Mouse (Mus musculus): ENCODE results near the gene Foxo3.

The Foxo3 gene

GRCm38 (mm10) chr10:42276507-42277345, at the start of gene Foxo3:
TSS of gene Foxo3 (minus strand) at chr10:42276755.
- DNase-seq (ENCODE audit: low spot score) = peak; percentile 89

GRCm38 (mm10) chr10:42325305-42325704, 48.8 kb upstream of the Foxo3 start:
- no peak for DNase-seq (ENCODE audit: low spot score)

GRCm38 (mm10) chr10:42323978-42324377, 47.4 kb upstream of the Foxo3 start:
- no peak for DNase-seq (ENCODE audit: low spot score)

DNA sequence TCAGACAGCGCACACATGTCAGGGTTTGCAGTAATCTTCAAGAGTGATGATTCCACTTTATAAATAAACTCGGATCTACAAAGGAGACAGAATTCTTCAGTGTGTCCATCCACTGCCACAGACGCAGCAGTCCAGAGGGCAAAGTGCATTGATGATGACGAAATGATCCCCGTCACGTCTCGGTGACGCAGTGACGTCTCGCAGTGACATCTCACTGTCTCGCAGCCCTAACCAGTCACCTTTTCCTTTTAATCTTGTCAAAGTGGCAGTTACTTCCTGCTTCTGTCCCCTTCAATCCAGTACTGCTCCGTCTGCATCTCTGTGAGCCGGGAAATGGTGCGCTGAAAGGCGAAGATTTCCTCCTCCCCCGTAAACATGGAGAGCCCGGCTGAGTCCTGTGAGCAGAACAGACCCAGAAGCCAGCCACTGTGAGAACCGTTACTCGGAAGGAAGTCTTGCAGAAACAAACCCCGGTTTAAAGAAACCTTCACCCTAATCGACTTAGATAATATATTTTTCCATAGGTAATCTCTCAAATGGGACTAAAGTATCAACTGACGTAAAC, 36.7 kb upstream of the Foxo3 start:
- DNase-seq (ENCODE audit: low spot score) = no peak

DNA sequence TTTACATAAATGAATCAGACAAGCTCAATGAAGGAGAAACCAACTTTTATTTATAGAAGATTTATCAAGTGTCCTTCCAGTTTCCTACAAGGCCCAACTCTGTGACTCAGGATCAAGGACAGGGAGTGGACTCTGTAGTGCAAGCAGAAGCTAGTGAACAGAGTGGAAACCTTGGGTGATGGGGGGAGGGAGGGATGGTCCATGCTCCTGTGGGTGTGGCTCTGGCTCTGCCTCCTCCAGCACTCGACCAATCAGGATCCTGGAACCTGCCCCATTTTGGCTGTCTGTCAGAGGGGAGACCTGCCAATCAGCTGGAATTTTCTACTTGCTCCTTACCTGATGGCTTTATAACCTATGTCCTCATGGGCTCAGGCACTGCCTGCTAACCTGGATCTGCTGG, 36.0 kb upstream of the Foxo3 start:
- peak; percentile 44 for DNase-seq (ENCODE audit: low spot score)

- no peak for DNase-seq (ENCODE audit: low spot score)
Observed at GRCm38 (mm10) chr10:42308687-42308987, 32.1 kb upstream of the Foxo3 start.

DNA sequence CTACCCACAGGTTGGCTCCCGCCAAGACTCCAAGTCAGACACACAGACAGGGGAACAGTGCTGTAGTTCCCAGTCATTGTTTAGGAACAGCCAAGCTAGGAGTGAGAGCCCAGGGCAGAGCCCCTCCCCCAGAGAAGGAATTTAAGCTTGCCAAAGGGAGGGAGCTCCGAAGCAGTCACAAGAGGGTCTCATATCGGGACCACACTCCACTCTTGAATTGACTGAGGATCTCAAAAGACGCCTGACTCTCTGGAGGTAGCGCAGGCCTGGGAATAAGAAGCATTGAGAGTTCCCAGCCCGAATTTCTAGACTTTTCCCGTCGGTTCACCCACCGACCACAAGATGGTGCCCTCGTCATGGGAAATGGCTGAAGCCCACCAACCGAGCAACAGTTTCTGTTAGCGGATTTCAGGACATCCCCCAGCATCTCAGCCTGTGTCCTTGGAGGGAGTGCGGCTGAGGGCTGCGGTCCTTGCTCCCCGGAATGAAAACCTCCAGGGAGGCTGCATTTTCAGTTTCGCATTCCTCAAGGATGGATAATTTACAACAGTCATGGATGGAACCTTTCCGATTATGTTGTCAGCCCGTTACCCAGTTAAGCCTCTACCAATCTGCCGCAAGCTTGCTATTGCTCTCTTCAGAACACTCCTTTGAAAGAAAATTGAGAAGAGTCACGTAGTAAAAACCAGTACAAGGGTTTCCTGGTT, 31.6 kb upstream of the Foxo3 start:
- DNase-seq (ENCODE audit: low spot score) = peak; percentile 79

- DNase-seq (ENCODE audit: low spot score) = no peak
Observed at GRCm38 (mm10) chr10:42306422-42306821, 29.9 kb upstream of the Foxo3 start.

DNA sequence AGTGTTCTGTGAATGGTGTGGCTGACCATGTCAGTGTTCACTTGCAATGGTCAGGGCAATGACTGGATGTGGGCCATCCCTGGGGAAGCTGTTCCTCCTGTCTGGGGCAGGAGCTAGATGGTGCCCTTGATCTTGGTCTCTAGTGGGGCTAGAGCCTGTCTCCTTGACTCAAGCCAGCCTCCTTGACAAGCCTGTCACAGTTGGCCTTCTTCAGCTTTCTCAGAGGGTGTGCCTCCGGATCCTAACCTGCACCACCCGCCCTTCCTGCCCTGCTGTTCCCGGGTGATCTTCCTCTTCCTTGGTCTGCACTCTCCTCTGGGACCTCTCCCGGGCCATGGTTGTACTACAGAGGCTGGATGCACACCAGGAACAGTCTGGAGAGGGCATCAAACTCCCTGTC, 24.2 kb upstream of the Foxo3 start:
- DNase-seq (ENCODE audit: low spot score) = no peak

- no peak for DNase-seq (ENCODE audit: low spot score)
Observed at GRCm38 (mm10) chr10:42299967-42300366, 23.4 kb upstream of the Foxo3 start.

GRCm38 (mm10) chr10:42299426-42299825, 22.9 kb upstream of the Foxo3 start:
- no peak for DNase-seq (ENCODE audit: low spot score)

DNA sequence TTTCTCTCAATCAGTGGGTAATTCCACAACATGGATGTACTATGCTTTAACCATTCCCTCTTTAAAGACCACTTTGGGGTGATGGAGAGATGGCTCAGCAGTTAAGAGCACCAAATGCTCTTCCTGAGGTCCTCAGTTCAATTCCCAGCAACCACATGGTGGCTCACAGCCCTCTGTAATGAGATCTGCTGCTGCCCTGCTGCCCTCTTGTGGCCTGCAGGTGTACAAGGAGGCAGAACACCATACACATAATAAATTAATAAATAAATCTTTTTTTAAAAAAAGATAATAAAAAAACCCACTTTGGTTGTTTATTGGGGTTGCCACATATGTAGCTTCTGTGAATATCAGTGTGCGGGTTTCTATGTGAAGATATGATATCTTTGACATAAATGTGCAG, 21.4 kb upstream of the Foxo3 start:
- no peak for DNase-seq (ENCODE audit: low spot score)

GRCm38 (mm10) chr10:42297109-42297508, 20.6 kb upstream of the Foxo3 start:
- DNase-seq (ENCODE audit: low spot score) = no peak

DNA sequence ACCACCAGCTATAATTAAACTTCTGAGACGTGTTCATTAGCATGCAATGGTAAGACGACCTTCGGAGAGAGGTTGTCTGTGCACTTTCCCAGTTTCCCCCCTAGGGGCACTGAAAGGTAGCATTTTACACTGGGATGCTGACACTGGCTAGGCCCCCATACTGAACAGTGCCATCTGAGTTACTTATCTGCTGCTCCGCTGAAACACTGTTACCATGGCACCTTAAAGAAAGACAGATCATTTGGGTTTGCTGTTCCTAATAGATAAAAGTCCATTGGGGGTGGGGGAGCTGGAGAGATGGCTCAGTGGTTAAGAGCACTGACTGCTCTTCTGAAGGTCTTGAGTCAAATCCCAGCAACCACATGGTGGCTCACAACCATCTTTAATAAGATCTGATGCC, 20.0 kb upstream of the Foxo3 start:
- no peak for DNase-seq (ENCODE audit: low spot score)

DNA sequence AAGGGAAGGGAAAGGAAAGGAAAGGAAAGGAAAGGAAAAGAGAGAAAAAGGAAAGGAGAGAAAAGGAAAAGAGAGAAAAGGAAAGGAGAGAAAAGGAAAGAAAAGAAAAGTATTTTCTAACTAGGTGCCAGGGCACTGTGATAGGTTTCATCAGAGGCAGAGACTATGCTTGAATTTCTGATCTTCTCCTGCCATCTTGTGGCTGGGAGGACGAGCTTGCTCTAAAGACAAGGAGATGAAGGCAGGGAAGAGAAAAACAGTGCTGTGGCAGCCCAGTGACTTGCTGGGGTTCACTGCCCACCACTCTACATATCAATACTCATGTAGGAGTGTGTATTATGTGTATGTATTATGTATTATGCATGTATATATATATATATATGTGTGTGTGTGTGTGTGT, 18.5 kb upstream of the Foxo3 start:
- no peak for DNase-seq (ENCODE audit: low spot score)

- no peak for DNase-seq (ENCODE audit: low spot score)
Observed at GRCm38 (mm10) chr10:42294392-42294791, 17.8 kb upstream of the Foxo3 start.

GRCm38 (mm10) chr10:42293877-42294276, 17.3 kb upstream of the Foxo3 start:
- DNase-seq (ENCODE audit: low spot score) = no peak

- no peak for DNase-seq (ENCODE audit: low spot score)
Observed at GRCm38 (mm10) chr10:42291360-42291759, 14.8 kb upstream of the Foxo3 start.

DNA sequence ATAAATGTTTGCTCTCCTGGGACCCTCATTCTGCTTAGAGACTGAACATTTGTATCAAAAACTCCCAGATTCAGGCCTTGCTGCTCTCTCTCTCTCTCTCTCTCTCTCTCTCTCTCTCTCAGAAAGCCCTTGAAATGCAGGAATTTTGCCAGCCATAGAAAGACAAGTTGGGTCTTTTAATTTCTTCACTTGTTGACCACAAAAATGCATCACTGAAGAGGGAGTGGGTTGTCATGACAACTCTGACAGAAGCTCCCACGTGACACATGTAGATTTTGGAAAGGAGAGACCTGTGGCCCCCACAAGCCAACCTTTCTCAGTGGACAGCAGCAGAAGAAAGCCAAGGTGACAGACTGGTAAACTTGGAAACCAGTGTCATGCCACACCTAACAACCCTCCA, 11.1 kb upstream of the Foxo3 start:
- DNase-seq (ENCODE audit: low spot score) = no peak

DNA sequence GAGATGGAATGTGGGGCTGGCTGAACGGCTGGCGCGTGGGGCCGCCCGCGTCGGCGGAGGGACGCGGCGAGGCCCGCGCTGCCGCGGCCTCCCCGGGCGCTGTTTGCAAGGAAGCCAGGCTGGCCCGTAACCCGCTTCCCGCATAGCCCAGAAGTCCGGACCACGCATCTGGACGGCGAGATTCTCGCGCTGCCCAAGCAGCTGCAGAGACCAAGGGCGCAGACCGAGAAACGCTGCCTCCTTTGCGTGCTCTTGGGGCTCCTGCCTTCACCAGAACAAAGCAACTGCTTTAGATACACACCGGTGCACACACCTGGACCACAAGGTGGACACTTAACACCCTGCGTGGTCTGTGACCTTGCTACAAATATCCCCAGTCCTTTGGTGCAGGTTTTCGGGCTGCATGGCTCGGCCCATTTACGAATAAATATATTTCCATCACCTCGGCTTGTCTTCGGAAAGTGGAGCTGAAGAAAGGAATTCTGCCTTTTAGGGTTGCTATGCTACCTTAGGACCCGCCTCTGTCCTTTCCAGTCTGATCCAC, 1.8 kb upstream of the Foxo3 start:
- no peak for DNase-seq (ENCODE audit: low spot score)

DNA sequence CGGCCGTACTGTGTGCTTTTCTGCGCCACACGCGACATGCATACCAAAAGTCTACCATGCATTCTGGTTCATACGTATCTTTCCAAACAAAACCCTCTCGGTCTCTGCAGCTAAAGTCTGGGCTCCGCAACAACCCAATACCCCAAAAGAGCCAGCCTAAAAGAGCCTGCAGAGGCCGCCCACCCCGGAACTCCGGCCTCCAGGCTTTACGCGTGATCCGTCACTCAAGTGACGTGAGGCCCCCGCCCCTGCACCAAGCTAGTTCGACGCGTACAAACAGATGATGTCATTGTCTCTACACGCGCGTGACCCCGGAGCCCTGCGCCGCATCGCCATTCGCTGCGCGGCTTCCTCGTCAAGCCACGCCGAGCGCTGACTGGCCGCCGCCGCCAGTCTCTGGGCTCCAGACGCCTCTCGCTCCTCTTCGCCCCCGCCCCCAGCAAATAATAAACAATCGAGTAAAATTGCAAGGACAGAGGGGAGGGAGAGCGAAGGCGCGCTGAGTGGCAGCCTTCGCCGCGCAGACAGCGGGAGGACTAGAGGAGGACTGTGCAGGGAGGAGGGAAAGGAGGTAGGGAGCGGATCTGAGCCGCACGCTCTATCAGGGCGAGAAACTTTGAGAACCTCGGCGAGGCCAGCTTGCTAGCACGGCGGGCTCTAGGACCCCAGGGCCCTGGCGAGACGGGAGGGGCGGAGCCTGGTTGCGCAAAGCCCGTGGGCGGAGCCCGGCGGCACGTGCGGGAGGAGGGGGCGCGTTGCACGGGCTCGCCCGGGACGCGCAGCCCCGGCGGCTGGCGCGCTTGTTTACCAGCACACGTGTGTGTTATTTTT, 1.1 kb upstream of the Foxo3 start:
- DNase-seq (ENCODE audit: low spot score) = peak; percentile 97

- DNase-seq (ENCODE audit: low spot score) = no peak
Observed at GRCm38 (mm10) chr10:42275871-42276501, 569 bp downstream of the Foxo3 start.
